Mouse (Mus musculus) B cell, adult 2 months (primary cell): ENCODE data around the gene Rbpjl.

ENCODE experiments used
- DNase-seq, 2 experiments: peaks; one replicate each; pipeline ENCODE4 v3.0.0; 2022

The Rbpjl gene

DNA sequence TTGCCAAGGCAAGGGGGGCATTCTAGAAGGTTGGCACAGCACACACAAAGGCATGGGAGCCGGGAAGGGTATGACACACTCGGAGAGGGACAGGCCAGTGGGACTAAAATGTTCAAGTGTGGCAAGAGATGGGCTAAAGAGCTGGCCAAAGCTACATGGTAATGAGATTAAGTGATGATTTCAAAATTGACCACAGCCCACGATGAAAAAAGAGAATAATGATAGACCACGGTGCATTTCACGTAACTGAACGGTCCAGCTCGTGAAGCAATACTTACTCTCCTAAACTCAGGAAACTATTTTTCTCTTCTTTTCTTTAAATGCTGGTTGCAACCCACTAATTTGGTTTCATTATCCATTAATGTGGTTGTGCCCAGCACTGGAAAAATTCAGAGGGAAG is 6.9 kb upstream of the Rbpjl start:
- DNase-seq, result no peak

DNA sequence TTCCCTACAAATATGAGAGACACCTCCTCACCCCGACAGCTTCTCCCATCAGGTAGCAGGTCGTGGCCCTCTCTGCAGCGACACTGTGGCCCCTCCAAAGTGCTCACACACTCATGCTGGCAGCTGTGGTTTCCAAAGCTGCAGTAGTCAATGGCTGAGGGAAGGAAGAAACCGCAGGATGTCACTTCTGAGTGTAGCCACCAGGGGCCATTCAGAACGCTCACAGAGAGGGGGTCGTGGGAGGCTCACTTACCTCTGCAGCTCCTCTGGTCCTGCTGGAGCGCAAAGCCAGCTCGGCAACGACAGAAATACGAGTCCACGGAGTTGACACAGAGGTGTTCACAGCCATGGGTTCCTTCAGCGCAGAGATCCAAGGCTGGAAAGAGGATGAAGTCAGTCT is 6.0 kb upstream of the Rbpjl start:
- DNase-seq, result no peak

DNA sequence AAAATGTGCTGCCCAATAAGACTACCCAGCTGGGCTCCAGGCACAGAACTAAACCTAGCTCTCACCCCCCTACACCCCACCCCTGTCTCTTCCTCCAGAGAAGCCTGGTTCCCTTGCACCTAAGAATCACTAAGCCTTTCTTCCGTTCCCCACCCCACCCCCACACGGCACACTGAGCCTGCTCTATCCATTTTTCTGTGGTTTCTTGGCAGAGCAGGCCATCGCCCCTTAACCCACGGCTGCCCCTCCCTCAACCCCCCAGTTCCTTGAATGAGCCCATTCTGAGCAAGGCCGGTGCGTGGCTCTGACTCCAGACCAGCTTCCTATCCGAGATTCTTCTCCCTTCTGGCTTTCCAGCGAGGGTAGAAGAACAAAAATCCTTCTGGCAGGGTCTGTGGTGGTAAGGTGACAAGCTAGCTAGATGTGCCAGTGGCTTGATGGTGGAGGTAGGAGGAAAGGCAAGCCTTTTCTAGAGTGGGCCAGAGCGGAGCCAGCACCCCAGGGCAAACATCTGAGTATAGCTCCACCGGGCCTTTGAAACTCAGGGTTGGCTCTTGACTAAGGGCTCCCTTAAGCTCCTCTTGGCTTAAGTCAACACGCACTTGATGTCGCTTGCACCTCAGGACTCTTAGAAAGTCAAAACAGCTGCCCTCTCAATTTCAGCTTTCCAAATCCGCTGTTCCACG is 598 bp downstream of the Rbpjl start:
- peak; percentile 35 for DNase-seq

DNA sequence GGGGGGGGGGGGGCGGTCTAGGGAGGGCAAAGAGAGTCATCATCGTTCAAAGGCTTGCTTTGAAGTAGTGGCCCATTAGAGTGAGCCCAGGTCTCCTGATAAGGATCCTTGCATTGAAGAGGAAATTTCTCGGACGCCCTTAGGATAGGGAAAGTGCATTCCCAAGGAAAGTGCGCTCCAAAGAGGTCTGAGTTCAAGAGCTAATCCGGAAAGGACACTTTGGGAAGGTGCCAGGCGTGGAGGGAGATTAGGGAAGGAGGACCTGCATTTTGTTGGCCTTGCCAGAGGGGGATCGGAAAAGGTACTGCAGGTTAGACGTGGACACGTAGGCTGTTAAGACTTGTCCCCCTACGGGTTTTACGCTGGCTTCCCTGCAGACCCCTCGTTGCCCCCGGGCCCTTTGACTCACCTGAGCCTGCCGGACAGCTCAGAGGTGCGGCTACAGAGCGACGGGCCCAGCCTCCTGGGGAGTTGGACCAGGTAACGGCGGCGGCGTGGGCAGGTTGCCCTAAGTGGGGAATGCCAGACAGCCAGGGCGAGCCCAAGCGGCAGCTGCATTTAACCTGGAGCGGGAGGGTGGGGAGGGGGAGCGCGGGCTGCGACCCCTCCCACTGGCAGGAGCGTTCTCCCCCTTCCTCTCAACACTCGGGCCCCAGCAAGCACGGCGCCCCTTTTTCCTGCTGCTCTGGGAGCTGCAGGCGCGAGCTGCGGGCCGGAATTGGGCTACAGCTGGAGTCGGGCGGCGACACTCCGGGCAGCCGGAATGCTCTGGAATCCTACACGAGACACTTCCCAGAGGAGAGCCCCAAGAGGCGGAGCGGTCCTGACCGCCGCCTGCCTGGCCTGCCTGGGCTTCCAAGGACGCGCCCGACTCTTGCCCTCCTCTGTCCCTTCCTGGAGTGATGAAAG is 1.4 kb downstream of the Rbpjl start:
- DNase-seq, result no peak

DNA sequence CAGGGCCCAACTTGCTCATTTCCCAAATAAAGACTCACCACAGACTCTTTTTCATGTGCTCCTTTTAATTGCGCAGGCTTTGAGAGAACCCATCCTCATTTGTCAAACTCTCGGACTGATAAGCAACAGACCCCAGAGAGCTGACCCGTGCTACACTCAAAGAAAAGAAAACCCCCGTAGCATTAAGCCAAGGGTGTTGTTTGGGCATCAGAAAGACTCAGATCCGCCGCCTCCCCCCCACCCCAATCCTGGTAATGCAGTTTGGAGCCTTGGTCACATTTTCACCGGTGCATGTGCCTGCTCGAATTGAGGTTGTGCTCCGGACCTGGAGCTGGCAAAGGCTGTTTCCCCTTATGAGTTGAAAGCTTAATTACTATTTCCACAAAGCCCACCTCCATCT is 2.1 kb downstream of the Rbpjl start, which contains the start of gene Matn4:
Gene Matn4 (minus strand): TSS at position 101 of the 400 bp plus-strand sequence.
- DNase-seq, result no peak

DNA sequence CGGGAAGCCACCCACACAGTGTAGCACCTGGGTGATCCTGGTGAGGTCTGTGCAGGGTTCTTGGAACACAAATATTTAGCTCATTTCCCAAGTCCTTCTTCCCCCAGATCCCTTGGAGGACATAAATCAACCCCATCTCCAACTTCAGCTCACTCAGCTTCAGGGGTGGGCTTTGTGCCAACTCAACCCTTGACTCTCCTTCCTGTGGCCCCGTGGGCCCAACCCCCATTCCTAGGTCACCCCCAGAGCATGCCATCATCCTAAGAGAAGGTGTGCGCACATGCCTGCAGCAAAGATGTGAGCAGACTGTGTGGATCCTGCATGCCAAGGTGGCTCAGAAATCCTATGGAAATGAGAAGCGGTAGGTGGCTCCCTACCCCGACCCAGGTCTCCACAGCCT is 2.6 kb downstream of the Rbpjl start:
- DNase-seq, result no peak

DNA sequence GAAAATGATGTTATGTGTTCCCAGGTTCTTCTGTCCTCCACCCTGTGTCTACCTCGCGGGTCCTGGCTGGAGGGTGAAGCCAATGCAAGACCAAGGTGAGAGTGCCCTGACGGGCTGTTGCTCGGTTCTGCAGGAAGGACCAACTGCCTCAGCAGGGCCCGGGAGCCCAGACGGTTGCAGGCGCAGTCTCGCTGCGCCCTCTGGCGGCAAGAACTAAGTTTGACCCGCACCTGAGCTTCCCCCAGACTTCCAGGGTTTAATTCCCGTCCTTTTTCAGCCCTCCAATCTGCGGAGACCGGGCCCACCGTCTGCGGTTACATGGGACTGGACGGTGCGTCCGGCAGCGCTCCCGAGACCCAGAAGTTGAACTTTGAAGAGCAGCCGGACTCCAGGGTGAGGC is 4.8 kb downstream of the Rbpjl start:
- peak; percentile 72 to 78 for DNase-seq

DNA sequence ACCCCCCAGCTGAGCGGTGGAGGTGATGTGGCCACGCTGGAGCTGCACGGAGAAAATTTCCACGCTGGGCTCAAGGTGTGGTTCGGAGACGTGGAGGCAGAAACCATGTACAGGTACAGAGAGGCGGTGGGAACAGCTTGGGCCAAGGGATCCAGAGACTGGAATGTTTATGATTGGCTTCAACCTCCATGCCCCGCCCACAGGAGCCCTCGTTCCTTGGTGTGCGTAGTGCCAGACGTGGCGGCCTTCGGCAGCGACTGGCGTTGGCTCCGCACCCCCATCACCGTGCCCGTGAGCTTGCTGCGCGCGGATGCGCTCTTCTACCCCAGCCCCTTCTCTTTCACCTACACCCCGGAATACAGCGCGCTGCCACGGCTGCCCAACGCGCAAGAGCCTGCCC is 11.2 kb downstream of the Rbpjl start:
- DNase-seq, result no peak

DNA sequence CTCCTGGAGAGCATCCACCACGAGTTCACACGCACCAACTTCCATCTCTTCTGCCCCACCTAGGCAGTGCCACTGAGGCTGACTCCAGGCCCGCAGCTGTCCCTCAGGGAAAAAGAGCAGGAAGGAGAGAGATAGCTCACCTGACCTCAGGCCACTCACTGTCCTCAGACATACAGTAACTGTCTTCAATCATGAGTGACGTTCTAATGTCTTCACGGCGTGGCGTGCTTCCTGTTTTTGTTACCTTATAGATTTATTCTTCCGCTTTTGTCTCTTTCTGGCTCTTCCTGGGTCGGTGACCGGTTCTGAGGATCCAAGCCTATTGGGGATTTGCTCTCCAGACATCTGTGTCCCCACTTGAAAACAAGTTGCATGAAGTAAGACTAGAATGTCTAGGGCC is 11.6 kb downstream of the Rbpjl start:
- DNase-seq, result peak; percentile 70 to 72

DNA sequence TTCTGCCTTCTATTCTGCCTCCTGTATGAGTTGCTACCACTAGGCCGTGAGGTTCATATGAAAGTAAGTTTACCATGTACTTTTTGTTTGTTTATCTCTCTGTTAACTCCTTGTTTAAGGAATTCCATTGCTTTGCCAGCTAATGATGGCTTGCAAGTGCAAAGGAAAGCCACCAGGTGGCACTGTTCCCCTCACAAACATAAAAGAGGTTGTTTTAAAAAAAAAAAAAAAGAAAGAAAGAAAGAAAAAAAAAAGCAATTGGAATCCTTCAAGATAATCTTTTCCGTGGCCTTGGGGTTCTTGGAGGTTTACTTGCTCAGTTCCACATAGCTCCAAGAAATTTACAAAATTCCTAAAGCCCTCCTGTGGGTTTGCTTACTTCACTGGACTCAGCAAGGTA is 14.3 kb downstream of the Rbpjl start:
- peak; percentile 69 to 72 for DNase-seq

DNA sequence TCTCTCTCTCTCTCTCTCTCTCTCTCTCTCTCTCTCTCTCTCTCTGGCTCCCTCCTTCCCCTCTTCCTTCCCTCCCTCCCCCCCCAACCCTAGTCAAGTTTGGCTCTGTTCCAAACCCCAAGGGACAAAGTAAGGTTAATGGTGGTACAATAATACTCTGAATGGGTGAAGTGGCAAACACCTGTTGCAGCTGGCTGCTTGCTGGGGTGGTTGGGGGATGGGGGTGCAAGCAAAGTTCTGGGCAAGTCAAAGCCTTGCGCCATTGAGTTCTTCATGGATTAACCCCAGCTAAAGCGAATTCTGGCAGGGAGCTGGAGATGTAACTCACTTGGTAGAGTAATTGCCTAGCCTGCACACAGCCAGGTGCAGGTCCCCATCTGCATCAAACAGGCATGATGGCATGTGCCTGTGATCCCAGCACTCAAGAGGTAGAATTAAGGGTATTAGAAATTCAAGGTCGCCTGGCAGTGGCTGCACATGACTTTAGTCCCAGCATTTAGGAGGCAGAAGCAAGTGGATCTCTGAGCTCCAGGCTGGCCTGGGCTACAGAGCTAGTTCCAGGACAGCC is 15.5 kb downstream of the Rbpjl start:
- DNase-seq, result no peak

DNA sequence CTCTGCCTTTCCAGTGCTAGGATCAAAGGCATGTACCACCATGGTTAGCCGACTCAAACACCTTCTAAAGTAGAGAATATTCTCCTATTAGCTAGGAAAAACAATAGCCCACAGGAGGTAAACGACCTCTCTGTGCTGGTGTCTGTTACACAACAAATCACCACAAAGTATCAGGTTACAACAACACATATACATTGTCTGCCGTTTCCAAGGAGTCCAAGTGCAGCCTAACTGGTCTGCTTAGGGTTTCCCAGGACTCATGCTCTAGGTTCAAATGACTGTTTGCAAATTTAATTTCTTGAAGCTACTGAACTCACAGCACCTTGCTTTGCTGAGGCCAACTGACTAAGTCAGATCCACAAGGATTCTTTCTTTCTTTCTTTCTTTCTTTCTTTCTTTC is 16.5 kb downstream of the Rbpjl start:
- no peak for DNase-seq

DNA sequence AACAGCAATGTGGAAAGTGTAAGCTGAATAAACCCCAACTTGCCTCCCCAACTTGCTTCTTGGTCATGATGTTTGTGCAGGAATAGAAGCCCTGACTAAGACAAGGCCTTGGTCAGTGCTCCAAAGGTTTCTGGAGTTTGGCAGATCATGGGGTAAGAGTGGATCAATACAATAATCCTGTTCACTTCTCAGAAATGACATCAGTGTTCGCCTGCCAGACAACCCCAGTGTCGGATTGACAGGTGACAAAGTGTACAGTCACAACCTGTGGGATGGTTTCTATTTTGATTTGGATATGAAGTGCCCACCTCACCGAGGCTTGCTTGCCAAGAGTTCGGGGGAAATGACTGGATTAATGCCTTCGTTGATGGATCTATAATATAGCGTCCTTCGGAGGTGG is 18.4 kb downstream of the Rbpjl start:
- DNase-seq, result no peak

DNA sequence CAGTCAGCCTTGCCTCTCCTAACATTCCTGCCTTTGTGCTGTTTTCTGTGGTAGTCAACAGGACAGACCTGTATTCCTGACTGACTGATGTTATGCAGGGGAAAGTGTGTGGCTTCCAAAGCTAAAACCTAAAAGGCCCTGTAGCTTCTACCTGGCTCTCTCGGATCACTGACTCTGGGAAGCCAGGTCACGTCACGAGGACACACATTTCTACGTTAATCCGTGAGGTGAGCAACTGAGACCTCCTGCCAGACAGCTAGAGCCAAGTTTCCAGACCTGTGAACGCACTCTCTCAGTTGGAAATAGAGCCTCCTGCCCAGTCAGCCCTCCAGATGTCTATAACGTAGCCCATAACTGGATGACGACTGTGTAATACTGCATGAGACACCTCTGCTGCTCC is 19.0 kb downstream of the Rbpjl start:
- no peak for DNase-seq

DNA sequence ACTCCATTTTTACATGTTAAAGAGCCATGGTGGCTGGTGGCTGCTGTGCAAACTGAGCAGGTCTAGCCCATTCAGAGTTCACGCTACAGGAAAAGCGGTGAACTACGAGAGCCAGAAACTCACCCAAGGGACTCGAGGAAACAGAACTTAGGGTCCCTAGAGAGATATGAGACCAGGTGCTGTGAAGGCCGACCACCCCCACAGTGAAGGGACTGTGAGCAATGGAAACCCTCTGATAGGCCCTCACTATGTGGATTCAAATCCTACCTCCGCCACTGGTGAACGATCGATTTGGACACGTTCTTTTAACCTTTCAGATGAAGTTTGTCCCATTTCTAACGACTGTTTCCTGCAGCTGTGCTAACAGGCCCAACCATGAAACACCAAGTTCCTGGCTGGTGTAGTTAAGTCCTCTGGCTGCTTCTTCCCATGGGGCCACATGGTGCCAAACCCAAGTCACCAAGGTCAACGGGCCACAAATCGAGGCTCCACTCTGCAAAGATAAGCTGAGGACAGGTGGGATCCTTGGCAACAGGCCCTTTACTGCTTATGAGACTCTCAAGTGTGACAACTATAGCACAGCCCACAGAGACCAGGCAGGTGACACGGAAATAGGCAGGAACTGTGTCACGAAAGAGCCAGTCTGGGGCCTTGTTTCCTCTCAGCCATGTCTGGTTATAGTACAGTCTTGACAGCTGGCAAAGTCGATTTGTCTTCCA is 19.9 kb downstream of the Rbpjl start:
- peak; percentile 78 to 80 for DNase-seq

DNA sequence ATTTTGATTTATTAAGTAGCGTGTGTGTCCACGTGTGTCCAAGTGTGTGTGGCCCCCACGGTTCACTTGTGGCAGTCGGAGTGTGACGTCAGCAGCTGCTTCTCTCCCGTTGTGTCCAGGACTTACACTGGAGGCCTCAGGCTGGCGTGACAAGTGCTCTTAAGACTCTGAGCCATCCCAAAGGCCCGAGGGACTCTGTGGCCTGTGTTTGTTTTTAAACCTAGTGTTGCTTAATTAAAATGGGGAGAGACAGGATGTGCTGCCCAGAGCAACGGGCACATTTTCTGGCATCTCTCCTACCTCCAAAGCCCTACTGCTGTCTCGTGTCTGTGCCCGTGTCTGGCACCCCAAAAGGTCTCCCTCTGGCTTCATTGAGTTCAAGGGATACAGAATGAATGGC is 20.5 kb downstream of the Rbpjl start:
- DNase-seq, result peak in 1 of 2 experiments; percentile 72

DNA sequence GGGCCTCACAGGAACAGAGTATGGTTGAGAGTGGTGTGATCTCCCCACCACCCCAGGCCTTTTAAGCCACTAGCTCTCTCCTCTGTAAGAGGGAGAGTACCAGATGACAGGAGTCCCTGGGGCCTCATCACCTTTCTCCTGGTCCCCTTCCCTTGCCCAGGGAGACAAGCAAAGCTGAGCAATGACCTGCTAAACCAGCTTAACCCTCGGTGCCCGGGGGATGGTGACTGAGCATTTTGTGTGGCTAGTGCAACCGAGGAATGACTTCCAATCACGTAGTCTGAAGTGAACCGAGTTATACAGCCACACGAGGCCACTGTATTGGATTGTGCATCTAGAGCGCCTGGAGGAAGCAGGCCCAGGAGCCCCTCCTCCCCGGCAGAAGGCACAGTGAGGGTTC is 21.5 kb downstream of the Rbpjl start:
- DNase-seq, result no peak

DNA sequence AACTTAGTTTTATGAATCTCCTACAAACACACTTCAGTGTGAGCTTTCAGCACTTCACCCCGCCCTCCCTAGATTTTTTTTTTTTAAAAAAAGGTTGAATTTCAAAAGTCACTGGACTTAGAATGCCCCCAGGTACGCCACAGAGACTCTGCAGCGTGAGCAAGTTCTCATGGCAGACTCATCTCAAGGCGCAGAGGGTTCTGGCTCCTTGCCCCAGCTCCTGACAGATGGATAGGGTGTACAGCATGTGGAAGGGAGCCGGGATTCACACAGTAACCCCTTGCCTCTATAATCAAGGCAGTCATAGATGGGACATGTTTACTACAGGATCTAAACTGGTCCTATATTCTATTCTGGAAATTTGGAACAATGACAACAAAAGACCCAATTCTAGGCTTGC is 22.5 kb downstream of the Rbpjl start:
- no peak for DNase-seq

DNA sequence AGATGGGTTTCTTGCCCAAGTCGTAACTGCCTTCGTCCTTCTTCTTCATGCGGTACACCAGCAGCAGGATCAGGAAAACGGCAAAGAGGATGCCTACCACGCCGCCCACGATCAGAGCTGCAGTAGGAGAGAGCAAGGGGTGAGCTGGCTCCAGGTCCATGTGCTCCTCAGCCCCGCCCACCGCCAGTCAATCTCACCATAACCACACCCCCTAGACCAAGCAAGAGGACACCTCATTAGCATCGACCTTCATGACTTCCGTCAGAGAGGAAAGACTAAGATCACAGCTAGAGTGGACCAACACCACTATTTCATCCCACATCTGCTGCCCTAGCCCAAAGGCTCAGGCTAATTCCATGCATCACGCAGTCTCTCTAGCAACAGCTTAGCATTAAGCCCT is 23.2 kb downstream of the Rbpjl start:
- DNase-seq, result no peak

DNA sequence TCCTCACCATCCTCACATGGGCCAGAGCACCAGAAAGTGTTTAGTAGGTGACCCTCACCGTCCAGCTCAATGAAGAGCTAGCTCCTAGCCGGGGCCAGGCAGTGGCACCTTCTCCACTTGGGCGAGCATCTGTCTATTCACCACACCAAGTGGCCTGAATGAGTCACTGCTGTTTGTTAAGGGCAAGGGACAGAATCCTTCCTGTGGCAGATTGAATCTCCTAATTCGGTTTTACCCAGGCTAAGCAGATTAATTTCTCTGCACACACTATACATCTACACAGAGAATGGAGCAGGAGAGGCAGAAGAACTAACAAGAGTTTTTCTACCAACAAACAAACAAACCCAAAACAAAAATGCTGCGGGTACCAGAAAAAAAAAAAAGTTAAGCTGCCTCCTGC is 24.0 kb downstream of the Rbpjl start:
- no peak for DNase-seq

DNA sequence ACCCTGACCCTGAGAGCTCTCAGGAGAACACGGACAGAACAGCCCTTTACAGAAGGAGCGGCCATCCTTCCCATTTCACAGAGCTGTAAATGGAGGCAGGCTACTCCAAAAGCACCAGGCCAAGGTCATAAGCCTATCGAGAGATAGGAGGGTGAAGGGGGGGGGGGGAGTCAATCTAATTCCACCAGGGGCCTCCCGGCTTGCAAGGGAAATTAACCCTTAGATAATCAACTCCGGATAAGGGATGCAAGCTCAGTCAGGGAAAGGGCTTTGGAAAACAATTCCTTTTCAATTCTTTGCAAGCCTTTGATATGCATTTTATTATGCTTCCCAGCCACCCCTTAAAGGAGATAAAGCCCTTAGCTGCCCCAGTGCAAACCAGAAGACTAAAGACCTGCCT is 25.5 kb downstream of the Rbpjl start:
- DNase-seq, result no peak

DNA sequence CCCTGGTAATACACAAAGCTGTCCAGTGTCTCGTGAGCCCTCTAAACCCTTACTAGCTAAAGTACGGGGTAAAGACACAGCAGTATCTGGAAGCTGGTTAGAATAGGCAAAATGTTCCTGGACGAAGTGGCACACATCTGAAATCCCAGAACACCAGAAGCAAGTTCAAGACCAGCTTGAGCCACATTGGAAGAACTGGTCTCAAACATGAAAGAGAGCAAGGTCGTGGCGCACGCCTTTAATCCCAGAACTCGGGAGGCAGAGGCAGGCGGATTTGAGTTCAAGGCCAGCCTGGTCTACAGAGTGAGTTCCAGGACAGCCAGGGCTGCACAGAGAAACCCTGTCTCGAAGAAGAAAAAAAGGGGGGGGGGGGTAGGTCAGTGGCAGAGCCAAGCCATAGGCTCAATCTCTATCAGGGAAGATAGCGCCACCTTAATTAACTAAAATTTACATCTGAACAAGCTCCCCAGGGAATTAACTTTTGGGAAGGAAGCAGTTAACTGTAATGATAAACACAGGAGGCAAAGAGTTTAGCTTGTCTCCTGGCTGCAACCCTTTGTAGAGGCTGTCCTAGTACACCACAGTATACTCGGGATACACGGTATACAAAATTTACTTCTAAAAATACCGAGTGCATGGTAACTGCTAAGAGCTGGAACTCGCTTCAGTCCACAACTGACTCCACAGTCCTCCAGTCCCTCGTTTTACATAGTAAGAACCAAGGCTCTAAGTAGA is 27.1 kb downstream of the Rbpjl start:
- DNase-seq, result no peak

DNA sequence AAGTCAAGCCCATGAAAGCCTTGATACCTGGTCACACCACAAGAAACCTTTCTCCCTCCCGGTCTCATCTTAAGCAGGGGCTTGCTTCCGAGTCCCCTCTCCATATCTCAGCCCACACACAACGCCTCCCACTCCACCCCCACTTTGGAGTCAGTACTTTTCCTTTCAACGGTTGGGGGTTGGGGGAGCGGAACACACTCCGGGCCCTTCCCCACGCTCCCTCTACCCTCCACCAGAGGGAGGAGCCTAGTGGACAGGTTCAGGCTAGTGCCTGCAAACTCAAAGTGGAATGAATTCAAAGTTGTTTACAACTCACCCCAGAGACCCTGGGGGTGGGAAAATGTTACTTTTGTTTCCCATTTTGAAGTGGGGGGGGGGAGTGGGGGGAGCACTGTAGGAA is 27.8 kb downstream of the Rbpjl start:
- DNase-seq, result no peak
